Mouse (Mus musculus) retina, embryonic 14.5 days (tissue): ENCODE measurements at regions not wholly inside any gene's neighbourhood (a gene's known extent, or its start where the extent isn't known, plus 50 kb on each side); places are given as distances from the start of the nearest gene placed in this dataset.

Source experiments
- DNase-seq: peaks from one replicate; pipeline ENCODE4 v3.0.0-alpha.2; 2015; ENCODE audit warnings: low spot score

DNA sequence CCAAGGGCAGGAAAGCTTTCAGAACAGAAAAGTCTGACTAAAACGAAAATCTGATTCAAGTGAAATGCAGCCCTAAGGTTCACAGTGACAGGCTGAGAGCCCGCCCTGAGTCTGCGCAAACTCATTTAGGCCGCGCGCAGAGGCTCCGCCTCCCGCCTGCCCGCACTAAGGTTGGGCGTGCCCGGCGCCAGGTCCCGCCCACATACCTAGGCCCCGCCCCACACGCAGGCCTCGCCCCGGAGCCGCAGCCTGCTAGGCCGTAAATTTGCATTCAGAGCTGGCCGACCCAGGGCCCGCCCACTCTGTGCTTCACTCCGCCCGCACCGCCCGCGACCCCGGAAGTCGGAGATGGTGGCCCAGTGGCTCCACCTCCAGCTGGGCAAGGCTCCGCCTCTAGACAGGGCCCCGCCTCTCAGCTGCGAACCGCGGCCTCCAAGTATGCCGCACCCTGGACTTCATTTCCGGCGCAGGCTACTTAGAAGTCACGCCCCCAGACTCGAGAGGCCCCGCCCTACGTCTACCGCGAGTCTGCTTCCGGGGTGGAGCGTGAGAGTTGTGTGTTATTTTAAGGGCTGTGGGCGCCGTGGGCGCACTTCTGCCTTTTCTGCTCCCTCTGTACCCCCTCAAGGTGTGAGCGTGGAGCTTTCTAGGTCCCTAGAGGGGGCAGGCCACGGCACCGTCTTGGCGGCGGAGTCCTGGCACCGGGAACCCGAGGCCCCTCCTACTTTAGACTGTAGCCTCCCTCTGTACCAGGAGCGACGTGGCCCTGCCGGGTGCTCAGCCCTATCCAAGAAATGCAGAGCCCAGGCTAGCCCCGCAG, 52.3 kb upstream of the Wnt7b start:
- peak; percentile 99 for DNase-seq

DNA sequence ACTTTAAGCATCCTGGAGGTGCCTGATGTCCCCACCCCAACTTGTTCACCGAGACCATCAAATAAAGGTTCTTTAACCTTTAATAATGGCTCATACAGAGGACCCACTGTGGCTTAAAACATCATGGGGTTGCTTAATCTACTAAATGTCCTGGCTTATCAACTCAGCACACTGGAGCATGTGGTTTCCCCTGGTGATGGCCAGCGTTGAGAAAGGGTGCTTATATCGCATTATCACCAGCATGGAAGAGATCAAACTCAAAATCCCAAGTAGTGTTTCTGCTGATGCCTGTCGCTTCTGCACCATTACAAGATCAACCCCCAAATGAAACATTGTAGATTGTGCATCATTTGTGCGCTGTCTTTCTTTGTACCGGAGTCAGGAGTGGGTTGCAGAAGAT, 53.2 kb upstream of the Wnt7b start:
- DNase-seq = no peak

DNA sequence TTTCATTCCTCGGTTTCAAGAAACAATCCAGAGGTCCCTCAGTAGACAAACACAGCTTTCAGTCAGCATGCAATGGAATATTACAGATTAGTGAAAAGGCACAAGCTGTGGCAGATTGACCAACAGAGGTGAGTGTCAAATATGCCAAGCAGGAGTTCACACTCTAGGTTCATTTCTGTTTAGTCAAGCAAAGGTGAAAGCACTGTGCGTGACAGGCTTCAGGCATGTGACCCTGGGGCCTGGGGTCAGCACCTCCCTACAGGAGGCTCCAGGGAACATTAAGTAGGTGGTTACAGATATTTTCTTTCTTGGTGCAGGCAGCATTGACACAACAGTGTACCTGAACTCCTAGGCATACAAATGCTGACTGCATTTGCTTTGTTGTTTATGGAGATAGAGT, 57.3 kb upstream of the Wnt7b start:
- no peak for DNase-seq

DNA sequence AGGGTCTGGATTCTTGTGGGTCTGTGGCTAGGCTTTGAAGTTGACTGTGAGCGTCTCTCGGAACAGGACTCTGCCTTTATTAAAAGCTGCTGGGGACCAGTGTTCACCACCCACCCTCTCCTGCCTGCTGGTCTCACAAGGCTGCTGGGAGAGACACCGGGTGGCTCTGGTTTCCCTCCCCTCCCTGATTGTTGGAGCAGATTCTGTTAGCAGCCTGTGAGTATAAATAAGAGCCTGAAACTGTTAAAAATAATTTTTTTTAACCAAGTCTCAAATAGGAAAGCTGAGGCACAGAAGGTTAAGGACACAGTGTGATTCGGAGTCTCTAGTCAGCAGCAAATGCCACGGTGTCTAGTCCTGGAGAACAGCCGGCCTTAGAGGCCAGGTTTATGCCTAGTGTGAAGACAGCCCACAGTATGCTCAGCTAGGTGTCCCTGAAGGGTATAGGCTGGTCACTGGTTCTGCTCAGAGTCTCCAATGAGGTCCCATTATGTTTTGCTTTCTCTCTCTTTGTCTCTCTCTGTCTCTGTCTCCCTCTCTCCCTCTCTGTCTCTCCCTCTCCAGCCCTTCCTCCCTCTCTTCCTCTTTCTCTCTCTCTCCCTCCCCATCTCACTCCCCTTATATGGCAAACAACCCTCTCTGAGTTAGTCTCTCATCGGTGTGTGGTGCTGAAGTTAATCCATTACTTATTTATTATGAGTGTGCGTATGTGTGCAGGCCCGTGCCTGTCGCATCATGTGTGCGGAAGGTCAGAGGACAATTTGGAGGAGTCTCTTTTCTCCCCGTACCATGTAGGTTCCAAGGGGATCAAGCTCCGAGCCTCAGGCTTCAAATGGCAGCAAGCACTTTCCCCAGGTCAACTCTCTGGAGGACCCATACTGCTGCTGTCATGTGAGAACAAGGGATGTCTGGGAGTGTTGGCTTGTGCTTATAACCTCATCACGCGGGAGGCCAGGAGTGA, 59.1 kb upstream of the Wnt7b start:
- no peak for DNase-seq

DNA sequence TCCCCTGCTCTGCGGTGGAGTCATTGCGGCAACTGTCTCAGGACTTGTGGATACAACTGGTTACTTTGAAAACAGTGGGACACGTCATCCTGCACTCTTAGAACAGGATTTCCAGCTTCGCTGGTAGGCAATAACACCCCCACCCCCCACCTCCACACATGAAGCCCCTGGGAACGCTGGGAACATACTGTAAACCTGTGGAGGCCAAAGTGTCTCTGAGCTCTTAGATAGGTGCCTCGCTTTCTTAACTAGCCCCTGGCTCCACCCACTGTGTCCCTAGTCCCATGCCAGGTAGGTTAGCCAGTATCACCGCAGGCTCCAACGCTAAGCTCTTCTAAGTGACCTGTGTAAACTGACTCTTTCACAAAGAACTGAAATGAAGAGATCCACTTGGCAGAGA, 63.1 kb upstream of the Wnt7b start:
- DNase-seq = no peak

DNA sequence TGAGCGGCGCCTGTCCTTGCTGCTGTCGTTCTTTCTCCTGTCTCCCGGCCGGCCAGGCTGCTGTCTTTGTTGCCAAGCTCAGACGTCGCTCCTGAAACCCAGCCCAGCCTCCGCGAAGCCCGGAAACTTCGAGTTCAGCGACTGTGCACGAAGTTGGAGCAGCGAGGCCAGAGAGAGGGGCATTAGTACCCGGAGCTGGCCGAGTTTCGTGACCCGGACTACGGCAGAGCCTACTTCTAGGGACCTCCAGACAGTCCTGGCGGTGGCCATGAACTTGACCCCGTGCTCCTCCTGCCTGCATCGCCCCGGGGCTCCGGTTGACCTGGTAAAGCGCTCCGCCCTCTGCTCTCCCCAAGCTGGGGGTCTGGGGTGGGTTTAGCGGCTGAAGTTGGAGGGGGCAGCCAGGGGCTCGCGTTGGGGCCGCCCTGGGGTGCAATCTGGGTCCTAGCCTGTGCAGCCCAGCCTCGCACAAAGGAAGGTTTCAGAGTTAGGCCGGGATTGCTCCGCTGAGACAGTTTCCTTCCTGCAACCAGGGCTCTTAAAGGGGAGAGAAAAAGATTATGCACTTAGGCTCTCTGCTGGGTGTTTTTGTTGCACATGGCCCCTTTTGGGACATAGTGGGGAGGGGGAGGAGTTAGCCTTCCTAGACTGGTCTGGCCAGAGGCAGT, 63.8 kb upstream of the Wnt7b start:
- DNase-seq = peak; percentile 59

DNA sequence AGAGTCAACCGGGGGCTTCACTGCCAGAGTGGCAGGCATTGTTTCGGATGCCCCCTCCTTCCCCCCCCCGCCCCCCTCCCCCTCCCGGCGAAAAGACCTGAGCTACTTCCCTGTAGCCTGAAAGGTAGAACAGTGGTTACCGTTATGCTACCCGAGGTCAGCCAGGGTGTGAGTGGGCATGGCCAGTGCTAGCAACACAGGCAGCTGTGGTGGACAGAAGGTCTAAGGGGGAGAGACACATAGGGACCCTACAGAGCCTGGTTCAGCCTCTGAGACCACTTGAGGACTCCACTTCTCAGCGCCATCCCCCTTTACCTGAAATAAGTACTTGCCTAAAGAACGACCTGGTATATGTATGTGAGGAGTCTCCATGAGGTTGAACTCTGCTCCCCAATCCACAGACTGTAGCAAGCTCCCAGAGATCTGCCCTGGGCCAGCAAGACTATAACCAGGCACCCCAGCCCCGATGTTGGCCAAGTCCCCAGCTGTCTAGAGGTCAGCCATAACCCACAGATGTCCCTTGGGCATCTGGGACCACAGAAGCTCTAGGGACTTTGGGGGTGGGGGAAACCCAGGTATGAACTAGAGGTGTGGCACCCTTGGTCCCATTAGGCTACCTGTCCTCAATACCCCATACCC, 64.5 kb upstream of the Wnt7b start:
- no peak for DNase-seq

DNA sequence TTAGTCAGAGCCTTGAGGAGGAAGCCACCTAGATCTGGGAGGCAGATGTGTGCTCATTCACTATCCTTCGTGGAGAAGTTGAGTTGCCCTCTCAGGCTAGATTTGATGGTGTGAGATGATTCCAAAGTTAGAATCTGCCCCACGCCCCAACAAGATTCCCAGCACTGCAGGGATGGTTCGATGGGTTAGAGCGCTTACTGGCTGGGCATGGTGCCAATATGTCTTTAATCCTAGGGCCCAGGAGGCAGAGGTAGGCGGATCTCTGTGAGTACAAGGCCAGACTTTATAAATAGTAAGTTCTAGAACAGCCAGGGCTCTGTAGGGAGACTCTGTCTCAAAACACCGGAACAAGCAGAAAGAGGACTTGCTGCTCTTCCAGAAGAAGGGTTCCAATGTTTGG, 65.3 kb upstream of the Wnt7b start:
- DNase-seq = no peak

DNA sequence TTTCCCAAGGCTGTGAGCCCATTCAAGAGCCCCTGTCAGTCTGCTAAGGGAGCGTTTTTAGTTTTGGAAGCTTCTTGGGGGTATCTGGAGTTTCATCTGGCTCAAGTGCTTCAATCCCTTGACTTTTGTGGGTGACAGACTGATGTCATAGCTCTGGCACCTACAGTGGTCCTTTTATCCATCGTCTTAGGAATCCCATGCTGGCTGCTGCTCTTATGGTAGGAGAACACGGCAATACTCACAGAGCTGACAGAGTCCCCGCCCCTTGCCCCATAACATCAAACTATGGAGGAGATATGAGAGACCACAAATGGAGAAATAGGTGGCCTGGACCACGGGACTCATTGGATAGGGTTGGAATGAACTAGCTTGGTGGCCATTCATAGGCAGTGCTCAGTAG, 68.0 kb upstream of the Wnt7b start:
- DNase-seq = no peak

DNA sequence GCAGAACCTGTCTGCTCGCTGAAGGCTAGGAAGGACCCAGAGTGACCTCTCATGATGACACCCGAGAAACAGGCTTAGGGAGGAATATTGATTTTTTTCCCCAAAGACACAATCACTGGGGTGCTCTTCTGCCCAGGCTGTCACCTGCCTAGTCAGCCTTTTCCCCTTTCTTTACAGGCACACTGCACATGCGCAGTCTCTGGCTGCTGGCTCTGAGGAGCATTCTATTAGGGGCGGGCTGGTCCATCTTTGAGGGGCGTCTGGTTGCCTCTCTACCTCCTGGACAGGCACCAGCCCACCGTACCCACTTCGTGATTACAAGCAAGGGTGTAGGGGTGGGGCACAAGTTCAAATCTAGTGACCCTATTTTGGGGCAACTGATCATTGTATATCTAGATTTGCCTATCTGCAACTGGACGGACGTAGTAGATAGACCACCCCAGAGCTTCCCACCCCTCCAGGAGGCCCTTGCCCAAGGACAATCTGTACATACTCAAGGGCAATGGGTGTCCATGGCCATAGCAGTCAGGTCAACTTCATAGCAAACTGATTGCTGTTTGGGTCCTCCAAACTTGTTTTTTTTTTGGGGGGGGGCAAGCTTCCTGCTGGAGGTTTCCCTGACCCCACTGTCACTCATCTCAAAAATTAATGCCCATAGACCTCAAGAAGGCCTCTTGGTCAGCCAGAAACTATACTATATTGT, 69.6 kb upstream of the Wnt7b start:
- DNase-seq = no peak

DNA sequence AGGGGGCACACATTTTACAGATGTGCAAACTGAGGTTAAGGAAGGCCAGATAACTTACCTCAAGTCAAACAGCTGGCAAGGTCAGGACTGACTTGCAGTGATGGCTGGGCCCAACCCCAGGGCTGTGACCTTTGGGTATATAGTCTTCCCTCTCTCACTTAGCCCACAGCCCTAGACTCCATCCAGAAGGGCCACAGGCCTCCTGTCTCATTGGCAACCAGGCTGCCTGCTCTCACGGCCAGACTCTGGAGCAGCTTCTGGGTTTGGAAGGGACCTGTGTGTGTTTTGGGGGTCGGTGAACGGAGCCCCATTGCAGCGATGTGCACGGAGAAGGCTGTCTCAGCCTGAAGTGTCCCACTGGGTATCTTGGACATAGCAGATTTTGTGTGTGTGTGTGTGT, 70.2 kb upstream of the Wnt7b start:
- no peak for DNase-seq

DNA sequence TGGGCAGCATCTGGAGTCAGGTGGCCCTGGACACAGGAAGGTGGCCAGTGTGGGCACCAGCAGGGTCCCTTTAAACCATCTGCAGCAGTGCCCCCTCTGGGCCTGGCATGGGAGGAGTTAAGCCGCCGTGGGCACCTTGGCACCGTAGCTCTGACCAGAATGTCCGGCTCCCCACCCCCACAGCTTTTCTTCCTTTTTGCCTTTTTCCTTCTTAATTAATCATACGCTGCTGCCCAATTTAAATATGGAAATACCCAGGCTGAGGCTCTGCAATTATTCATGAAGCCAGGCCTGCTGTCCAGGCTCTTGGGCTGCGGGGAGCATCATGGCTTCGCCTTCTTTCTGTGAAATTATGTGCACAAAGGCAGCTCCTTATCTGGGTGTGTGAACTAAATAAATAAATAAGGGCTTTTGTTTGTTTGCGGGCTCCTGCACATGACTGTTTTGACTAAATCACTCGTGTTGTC, 70.6 kb upstream of the Wnt7b start:
- DNase-seq = no peak

DNA sequence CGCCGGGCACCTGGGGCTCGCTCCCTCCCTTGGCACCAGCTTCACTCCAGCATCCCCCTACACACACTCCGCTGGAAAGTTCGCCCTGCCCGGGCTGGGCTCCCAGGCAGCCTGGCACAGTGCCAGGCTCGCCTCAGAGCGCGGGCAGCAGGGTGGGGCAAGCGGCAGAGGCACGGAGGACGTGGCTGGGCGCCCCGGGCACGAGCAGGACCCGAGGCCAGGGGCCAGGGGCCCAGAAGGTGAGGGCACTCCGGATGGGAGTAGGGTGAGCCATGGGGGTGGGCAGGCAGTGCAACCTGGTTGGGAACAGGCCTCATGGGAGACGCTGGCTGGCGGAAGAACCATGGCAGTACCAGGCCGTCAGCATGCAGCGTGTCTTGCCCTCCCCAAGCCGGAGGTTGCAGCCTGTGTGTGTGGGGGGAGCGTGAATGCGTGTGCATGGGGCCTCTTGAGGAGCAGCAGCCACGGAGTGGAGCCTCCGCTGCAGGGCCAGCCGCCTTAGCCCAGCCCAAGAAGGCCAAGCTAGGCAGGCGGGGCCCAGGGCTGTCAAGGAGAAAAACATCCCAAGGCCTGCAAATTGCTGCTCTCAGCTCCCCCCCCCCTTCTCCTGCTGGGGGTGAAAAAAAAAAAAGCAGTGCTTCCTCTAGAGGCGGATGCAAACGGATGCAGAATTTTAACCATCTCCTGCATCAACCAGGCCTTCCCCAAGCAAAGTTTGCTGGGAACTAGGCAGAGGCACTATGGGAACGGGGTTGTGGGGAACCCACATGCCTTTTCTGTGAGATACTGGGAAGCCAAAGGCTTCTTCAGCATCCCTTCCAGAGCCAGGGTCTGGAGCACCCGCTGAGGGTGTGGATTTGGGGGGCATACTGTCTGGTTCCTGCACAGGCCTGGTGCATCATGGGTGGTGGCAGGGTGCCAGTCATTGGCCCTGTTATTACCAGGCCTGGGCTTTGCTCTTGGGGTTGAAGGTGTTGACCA, 71.4 kb upstream of the Wnt7b start:
- no peak for DNase-seq

DNA sequence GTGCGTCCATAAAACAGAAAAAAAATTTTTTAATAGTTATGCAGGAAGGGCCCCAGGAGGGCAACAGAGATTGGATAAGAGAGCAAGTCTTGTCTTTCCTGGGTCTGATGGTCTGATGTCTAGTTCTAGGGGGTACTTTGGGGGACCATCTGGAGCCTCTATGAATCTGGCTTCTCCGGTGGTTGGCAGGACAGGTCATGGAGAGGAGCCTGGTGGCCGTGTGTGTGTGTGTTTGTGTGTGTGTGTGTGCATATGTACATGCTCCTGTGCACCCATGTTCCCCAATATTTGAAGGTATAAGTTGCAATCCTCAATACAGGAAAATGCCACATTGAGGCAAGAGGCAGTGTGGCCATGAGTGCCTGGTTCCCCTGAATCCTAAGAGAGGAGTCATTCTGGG, 72.5 kb upstream of the Wnt7b start:
- no peak for DNase-seq

DNA sequence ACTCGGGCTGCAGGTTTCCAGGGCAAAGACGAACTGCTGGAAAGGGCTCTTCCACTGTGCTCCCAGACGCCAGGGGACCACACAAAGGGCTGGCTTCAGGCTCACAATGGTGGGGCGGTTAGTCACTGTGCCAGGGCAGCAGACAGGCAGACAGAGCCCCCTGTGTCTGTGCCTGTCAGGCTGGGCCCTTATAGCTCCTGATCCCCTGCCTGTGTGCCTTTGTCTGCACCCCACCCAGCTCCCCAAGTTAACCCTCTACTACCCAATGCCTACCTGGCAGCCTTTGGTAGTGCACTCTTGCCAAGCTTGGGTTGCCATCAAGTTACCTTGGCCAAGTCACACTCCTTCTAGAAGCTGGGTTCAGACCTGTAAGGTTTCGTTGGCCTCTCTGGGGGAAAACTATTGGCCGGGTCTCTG, 73.5 kb upstream of the Wnt7b start:
- no peak for DNase-seq

DNA sequence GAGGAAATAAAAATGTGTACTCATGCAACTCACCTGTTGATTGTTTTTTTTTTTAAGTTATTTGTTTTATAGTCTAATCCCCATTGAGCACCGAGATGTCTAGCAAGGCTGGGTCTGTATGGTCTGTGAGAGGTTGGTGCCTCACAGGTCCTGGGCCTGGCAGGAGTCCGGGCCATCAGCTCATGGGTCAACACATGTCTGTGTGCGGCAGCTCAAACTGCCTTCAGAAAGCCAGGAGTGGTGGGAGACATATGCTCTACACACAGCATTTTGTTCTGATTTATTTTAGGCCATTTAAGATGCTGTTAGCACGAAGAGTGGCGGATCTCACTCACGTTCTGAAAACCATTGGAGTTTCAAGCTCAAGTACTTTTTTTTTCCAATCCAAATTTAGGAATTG, 74.6 kb upstream of the Wnt7b start:
- no peak for DNase-seq

DNA sequence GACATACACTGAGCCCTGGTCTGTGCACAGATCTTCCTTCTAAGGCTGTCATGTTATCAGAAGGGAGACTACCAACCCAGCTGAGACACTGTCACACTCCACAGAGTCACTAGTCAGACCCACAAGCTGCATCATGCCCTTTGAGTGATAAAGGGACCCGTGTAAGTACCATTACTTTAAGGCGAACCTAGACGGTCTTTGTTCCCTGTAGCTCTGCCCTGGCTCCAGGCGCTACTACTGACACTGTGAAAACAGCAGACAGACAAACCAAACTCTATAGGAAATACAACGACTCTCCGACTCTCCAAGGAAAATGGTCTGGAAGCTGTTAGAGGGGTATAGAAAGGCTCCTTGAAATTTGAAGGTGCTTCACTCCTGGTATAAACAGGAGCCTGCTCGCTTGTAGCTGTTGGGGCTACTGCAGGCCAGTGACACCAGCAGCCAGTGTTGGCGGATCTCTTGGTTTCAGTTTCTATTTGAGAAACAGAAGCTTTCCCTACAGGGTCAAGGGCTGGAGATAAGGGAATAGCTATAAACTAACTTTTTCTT, 75.2 kb upstream of the Wnt7b start:
- no peak for DNase-seq

DNA sequence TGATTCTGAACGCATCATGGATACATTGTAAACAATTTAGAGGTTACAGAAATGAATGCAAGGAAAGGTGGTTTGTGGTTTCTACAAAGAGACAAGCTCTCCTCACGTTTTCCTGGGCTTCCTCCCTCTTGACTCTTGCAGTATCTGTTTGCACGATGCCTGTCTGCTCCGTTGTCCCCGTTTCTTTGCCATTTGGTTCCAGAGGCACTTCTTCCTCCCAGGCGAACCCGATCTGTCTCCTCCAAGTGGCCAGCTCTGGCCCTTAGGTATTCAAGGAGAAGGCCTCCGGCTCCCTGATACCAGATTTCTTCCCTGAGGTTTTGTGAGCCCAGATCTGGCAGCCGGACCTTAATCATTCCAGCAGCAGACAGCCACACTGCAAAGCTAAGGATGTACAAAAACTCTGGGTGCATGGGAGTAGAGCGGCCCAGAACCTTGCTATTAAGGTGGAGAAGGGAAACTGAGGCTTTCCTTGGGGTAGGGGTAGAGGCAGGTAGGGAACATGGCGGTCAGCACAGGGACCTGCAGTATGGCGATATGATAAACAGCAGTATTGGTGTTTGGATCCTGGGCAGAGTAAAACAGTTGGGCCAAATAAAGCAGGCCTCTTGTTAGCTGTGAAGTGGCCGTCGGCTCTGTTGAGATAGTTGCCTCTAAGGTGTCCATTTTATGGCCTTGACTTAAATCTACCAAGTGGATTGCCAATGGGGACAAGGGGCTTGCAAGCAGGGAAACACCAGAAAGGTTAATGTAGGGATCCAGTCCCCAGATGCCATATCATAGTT, 76.0 kb upstream of the Wnt7b start:
- DNase-seq = no peak
